Mouse (Mus musculus) gastrocnemius, adult 18-20 months (tissue): ENCODE data around the gene Fcgr4. TPM values are rescaled to one million over a fixed set of nuclear protein-coding genes. Genes with fewer than 3 reads are reported as not detected.
"Not testable (repeated sequence)": the region's sequence is repeated elsewhere in the genome, so short reads cannot be mapped to it uniquely, and the experiment has no call there.

Experiments used
- DNase-seq: peaks from one replicate; pipeline ENCODE4 v3.0.0; 2021; ENCODE audit warnings: low spot score
- long read RNA-seq, 2 experiments: library from polyadenylated mRNA; stranded (forward); transcript quantifications; one replicate each; pipeline ENCODE4 v2.0.0; 2021
- total RNA-seq, 2 experiments: library from RNA; stranded (reverse); gene quantifications; 2 replicates each; pipeline ENCODE4 v1.2.3; 2021

Fcgr4 gene
- not detected for total RNA-seq
- long read RNA-seq, experiment 1 = 0 reads
- long read RNA-seq, experiment 2 = 0 reads

- no peak for DNase-seq
Observed at GRCm38 (mm10) chr1:171018737-171019136, at the start of gene Fcgr4. Gene Fcgr4, plus strand, starts transcription at chr1:171018920.

DNA sequence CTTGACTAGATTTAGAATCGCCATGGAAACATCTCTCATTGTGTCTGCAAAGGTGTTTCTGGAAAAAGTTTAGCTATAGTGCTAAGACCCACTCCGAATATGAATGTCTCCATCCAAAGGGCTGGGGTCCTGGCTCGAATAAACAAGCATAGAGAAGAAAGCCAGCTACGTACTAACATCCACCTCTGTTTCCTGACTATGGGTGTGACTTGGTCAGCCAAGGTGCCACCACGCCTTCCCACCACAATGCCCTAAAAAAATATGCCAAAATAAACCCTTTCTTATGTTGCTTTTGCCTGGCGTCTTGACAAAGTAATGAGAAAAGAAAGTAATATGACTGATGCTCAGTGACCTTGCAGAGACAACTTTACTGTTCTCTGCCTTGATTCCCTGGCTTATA, 46.2 kb upstream of the Fcgr4 start:
- DNase-seq = no peak

DNA sequence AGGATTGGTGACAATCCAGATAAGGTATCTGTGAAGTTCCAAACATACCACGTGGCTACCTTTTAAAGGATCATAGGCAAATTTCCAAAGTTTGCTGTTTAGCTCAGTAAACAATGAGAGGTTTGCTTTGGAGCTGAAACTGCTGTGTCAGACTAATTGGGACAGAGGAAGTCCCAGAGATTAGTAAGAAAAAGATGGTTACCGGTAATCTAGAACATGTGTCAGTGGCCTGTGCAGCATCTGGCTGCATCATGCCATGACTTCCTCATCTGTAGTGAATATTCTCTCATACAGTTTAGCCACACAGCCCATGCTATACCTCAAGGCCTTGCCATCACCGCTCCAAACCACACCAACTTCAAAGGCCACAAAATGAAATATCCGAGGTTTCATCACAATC, 45.8 kb upstream of the Fcgr4 start:
- DNase-seq = no peak

DNA sequence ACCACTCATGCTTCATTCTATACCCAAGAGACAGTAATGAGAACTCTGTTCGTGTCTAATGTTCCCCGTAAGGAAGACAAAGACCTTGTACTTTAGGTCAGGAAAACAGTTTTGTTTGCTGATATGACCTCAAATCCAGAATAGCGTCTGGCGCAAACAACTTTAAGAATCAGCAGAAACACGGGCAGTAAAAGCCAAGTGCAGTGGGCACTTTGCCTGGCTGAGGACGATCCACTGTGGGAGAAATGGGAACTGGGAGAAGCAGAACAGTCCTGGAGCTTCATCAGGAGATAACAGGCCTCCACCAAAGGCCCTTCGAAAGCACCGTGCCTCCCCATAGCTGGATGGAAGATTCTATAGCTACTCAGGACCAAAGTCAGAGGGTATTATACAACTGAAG, 44.5 kb upstream of the Fcgr4 start:
- no peak for DNase-seq

DNA sequence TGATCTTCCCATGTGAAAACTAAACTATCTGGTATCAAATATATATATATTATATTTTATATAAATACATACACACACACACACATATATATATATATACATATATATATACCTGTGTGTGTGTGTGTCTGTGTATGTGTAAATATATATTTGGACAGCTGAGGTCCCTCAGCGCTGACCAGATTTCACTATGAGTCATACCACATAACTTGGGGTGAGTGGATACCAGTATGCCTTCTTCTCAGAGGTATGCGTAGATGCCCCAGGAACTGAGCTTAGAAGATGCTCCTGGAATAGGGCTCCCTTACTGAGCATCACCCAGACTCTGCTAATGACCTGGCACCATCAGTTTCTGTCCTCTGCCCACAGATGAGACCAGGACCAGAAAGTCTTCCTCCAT, 44.0 kb upstream of the Fcgr4 start:
- DNase-seq = no peak

DNA sequence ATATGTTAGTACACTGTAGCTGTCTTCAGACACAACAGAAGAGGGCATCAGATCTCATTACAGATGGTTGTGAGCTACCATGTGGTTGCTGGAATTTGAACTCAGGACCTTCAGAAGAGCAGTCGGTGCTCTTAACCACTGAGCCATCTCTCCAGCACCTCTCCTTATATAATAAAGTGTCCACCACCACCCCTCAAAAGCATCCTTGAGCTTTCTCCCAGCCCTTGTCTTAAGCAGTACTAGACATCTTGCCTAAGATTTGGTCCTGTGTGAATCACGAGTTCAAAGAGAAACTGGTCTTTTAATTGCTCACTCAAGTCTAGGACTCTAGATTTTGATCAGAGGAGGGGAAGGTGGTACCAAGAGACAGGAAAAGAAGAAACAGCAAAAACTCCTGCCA, 43.4 kb upstream of the Fcgr4 start:
- not testable (repeated sequence) for DNase-seq

- DNase-seq = no peak
Observed at GRCm38 (mm10) chr1:170975751-170976161, 43.0 kb upstream of the Fcgr4 start.

DNA sequence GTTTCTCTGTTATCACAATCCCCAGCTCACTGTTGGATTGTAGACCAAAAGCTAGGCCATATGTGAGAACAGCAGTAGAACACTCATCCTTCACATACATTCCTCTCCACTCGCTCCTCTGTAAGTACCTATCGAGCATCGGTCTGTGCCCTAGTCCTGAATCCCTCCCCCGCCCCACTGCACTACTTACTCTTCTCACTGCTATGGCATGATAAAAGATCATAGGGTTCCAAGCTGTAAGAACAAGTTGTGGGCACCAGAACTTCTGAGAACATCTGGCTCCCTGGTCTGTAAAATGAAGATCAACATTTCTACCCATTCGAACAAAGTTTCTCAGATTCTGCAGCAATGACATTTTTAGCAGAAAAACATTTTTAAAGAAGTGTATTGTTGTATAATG, 42.3 kb upstream of the Fcgr4 start, which contains the start of gene Fcgr2b:
Gene Fcgr2b (minus strand): TSS at position 101 of the 400 bp plus-strand sequence.
- DNase-seq = no peak

- no peak for DNase-seq
Observed at GRCm38 (mm10) chr1:170978601-170979000, 40.1 kb upstream of the Fcgr4 start.

GRCm38 (mm10) chr1:170981679-170982078, 37.0 kb upstream of the Fcgr4 start:
- not testable (repeated sequence) for DNase-seq

- no peak for DNase-seq
Observed at GRCm38 (mm10) chr1:170982301-170982700, 36.4 kb upstream of the Fcgr4 start.

DNA sequence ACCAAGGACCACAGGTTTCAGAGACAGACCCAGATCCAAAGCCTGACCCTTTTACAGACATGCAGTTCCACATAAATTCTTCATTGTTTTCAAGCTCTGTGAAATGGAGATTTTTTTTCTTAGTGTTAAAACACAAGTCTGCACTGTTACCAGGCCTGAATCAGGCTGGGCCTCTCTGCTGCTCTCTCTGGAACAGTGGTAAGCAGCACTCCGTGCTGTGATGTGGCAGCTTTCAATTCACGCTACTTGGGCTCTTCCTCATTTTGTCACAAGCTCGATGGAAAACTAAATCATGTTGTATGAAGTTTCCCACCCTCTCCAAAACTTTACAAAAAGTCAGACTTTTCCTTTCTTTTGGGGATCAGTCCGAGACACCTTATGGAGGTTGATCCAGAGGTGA, 35.7 kb upstream of the Fcgr4 start:
- no peak for DNase-seq

DNA sequence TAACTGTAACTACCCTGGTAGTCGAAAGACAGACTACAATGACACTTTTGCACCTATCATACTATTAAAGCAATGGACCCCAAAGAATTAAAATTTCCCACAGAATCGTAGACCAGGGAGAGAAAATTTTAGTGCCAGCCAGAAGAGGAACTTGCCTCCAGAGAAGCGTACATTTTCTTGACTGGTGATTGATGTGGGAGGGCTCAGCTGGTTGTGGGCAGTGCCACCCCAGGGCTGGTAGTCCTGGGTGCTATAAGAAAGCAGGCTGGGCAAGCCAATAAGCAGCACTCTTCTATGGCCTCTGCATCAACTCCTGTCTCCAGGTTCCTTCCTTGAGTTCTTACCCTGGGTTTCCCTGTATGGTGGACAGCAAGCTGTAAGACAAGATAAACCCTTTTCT, 33.6 kb upstream of the Fcgr4 start:
- DNase-seq = no peak

GRCm38 (mm10) chr1:170985861-170986260, 32.9 kb upstream of the Fcgr4 start:
- DNase-seq = no peak

GRCm38 (mm10) chr1:170989656-170990055, 29.1 kb upstream of the Fcgr4 start:
- no peak for DNase-seq

DNA sequence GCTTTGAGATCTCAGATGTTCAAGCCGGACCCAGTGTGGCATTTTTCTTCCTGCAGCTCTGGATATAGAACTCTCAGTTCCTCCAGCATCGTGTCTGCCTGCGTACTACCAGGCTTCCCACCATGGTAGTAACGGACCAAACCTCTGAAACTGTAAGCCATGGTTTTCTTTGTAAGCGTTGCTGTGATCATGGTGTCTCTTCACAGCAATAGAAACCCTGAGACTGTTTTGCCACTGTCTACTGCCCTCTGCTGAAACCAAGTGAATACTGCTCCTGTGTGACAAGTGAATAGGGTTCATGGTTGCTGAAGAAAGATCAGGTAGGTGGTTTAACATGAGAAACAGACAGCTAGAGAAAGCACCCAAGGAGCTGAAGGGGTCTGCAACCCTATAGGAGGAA, 26.2 kb upstream of the Fcgr4 start:
- DNase-seq = no peak

GRCm38 (mm10) chr1:170996034-170996433, 22.7 kb upstream of the Fcgr4 start:
- DNase-seq = no peak

DNA sequence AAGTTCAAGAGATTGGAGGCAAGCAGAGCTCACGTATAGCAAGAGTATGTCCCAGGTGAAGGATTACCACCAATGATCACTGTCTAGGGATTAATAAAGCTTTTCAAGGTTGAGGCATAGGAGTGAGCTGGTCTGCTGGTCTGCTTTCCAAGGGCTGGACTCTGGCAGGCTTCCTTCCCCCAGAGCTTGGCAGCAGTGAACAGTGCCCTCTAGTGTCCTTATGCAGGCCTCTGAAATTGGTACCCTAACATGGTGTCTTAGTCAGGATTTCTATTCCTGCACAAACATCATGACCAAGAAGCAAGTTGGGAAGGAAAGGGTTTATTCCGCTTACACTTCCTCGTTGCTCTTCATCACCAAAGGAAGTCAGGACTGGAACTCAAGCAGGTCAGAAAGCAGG, 22.0 kb upstream of the Fcgr4 start:
- DNase-seq = peak; percentile 60

- peak; percentile 16 for DNase-seq
Observed at GRCm38 (mm10) chr1:170997756-170998655, 20.7 kb upstream of the Fcgr4 start.

DNA sequence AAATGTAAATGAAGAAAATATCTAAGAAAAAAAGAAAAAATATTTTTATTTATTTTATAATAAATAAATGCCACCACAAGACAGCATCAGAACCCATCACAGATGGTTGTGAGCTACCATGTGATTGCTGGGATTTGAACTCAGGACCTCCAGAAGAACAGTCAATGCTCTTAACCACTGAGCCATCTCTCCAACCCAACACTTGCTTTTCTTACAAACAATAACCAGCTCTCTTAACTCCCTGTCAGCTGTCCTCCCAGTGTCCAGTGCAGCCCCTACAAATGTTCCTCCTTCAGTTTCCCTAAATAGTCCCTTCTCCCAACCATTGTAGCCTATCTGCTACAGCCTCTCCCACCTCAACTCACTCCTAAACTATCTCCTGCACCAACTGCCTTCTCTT, 18.9 kb upstream of the Fcgr4 start:
- DNase-seq = no peak

- no peak for DNase-seq
Observed at GRCm38 (mm10) chr1:171005081-171005480, 13.6 kb upstream of the Fcgr4 start.

- no peak for DNase-seq
Observed at GRCm38 (mm10) chr1:171005586-171005985, 13.1 kb upstream of the Fcgr4 start.

GRCm38 (mm10) chr1:171006335-171006734, 12.4 kb upstream of the Fcgr4 start:
- DNase-seq = no peak
